Mouse (Mus musculus) CH12.LX (cell line): ENCODE measurements at regions not wholly inside any gene's neighbourhood (a gene's known extent, or its start where the extent isn't known, plus 50 kb on each side); places are given as distances from the start of the nearest gene placed in this dataset.

ENCODE experiments used
- CHD1 ChIP-seq: IDR thresholded peaks from 2 replicates; pipeline ENCODE4 v1.6.1; 2012; ENCODE audit warnings: low read depth, low read length, improper control_type of control experiment, inconsistent platforms
- CTCF ChIP-seq, 2 experiments: IDR thresholded peaks in 1 of 2; conservative IDR thresholded peaks in 1 of 2; 2 replicates each; pipeline ENCODE4 v1.5.1; 2011 to 2012; ENCODE audit warnings: low read depth in 2 of 2, low read length in 2 of 2, improper control_type of control experiment in 1 of 2, inconsistent platforms in 1 of 2, mild to moderate bottlenecking in 1 of 2, moderate library complexity in 1 of 2
- EP300 ChIP-seq: IDR thresholded peaks from 2 replicates; pipeline ENCODE4 v1.6.1; 2011; ENCODE audit warnings: low read length, improper control_type of control experiment
- MEF2A ChIP-seq: IDR thresholded peaks from 2 replicates; pipeline ENCODE4 v1.6.1; 2014; ENCODE audit warnings: low read depth, mild to moderate bottlenecking, inconsistent platforms, low read length, improper control_type of control experiment, borderline replicate concordance
- POLR2A ChIP-seq: IDR thresholded peaks from 2 replicates; pipeline ENCODE4 v1.6.1; 2011; ENCODE audit warnings: low read depth, mild to moderate bottlenecking, improper control_type of control experiment, low read length
- RCOR1 ChIP-seq: conservative IDR thresholded peaks from 2 replicates; pipeline ENCODE4 v1.6.1; 2012; ENCODE audit warnings: low read depth, mild to moderate bottlenecking, inconsistent platforms, low read length, improper control_type of control experiment

GRCm38 (mm10) chr4:47724331-47725004 is 250.0 kb downstream of the Sec61b start:
- no peak for TF ChIP-seq RCOR1
- no peak for TF ChIP-seq EP300
- TF ChIP-seq MEF2A: no peak
- no peak for TF ChIP-seq CHD1
- no peak for TF ChIP-seq POLR2A
- TF ChIP-seq CTCF (conservative IDR thresholded peaks at IDR 0.05 in 1 of 2, IDR thresholded peaks at IDR 0.05 in 1 of 2; ENCODE audit: low read depth in 2 of 2, low read length in 2 of 2): no peak
